Mouse (Mus musculus): ENCODE data around the gene Vmn1r235. TPM values are rescaled to one million over a fixed set of nuclear protein-coding genes. Genes with fewer than 3 reads are reported as not detected.

The Vmn1r235 gene
- total and polyA plus RNA-seq, 3 experiments: not detected

GRCm38 (mm10) chr17:21289695-21290094 is 33.5 kb downstream of the Vmn1r235 start:
- no peak overlapping the region for H3K27ac ChIP-seq (ENCODE audit: control insufficient read depth, low read depth, low read length)
- no peaks in the 10 kb centered on the region for H3K79me2 ChIP-seq (ENCODE audit: control insufficient read depth, insufficient read depth, low read length, poor library complexity)
- H3K9ac ChIP-seq (ENCODE audit: control insufficient read depth, low read depth, low read length, poor library complexity, severe bottlenecking): no peak overlapping the region
- TF ChIP-seq POLR2AphosphoS2 (IDR thresholded peaks at IDR 0.05; ENCODE audit: low read length) (no peak), E2F4 (IDR thresholded peaks at IDR 0.05; ENCODE audit: borderline replicate concordance, low read depth, low read length) (no peak), NRF1 (IDR thresholded peaks at IDR 0.05; ENCODE audit: insufficient read depth, low read depth, low read length, poor library complexity, severe bottlenecking) (no peak), POLR2A (IDR thresholded peaks at IDR 0.05; ENCODE audit: control insufficient read depth in 1 of 2, insufficient read depth in 1 of 2, low read depth in 1 of 2, low read length in 2 of 2, poor library complexity in 1 of 2) (no peak), MAZ (IDR thresholded peaks at IDR 0.05; ENCODE audit: low read depth, low read length) (no peak), ZMIZ1 (IDR thresholded peaks at IDR 0.05; ENCODE audit: low read depth, low read length) (no peak), GABPA (IDR thresholded peaks at IDR 0.05; ENCODE audit: low read depth, low read length) (no peak), UBTF (IDR thresholded peaks at IDR 0.05; ENCODE audit: borderline replicate concordance, insufficient read depth, low read depth, low read length) (no peak), ETS1 (IDR thresholded peaks at IDR 0.05; ENCODE audit: low read depth, low read length) (no peak)
- no peaks in the 10 kb centered on the region for H3K4me1 ChIP-seq (ENCODE audit: control insufficient read depth in 1 of 2, insufficient read depth in 2 of 2, low read length in 2 of 2)
- no peak for DNase-seq (ENCODE audit: low read depth, low spot score)
- H3K9me3 ChIP-seq (replicated peaks; ENCODE audit: insufficient read depth, low read length): no peaks in the 10 kb centered on the region
- no peak overlapping the region for H3K4me3 ChIP-seq (ENCODE audit: control insufficient read depth in 1 of 2, insufficient read depth in 1 of 2, low read depth in 2 of 2, low read length in 2 of 2)
- no peaks in the 10 kb centered on the region for H3K36me3 ChIP-seq (ENCODE audit: control insufficient read depth in 1 of 2, insufficient read depth in 2 of 2, low read length in 2 of 2)
- no peaks in the 10 kb centered on the region for H3K27me3 ChIP-seq (ENCODE audit: control insufficient read depth in 1 of 2, insufficient read depth in 2 of 2, low read length in 2 of 2)

DNA sequence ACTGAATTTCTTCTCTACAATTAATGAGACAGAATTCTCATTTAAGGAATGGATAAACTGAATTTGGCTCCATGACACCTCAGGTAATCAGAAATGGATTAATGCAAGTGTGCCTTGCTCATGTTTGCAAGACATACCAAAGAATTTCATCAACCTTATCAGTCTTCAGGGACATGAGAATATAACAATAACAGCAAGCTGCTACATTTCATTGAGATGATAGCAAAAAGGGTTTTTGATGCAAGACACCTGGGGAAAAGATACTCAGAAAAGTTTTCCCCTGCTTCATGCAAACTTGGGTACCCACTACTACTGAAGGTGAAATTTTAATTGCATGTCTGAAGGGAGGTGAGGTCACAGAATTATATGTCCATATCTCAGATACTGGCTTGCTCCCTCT is 55.4 kb downstream of the Vmn1r235 start, which contains the start of gene Vmn1r237:
Gene Vmn1r237 (plus strand): TSS at position 301 of the 400 bp plus-strand sequence.
- Histone ChIP-seq H3K4me3 (ENCODE audit: control insufficient read depth in 1 of 2, insufficient read depth in 1 of 2, low read depth in 2 of 2, low read length in 2 of 2) (no peak within 1 kb of the TSS), H3K9me3 (replicated peaks; ENCODE audit: insufficient read depth, low read length) (no peaks in the 10 kb centered on the region), H3K79me2 (ENCODE audit: control insufficient read depth, insufficient read depth, low read length, poor library complexity) (no peaks in the 10 kb centered on the region), H3K36me3 (ENCODE audit: control insufficient read depth in 1 of 2, insufficient read depth in 2 of 2, low read length in 2 of 2) (no peaks in the 10 kb centered on the region), H3K27ac (ENCODE audit: control insufficient read depth, low read depth, low read length) (no peak within 1 kb of the TSS), H3K9ac (ENCODE audit: control insufficient read depth, low read depth, low read length, poor library complexity, severe bottlenecking) (no peak within 1 kb of the TSS), H3K27me3 (ENCODE audit: control insufficient read depth in 1 of 2, insufficient read depth in 2 of 2, low read length in 2 of 2) (no peaks in the 10 kb centered on the region), H3K4me1 (ENCODE audit: control insufficient read depth in 1 of 2, insufficient read depth in 2 of 2, low read length in 2 of 2) (no peaks in the 10 kb centered on the region)
- no peak for TF ChIP-seq BHLHE40 (IDR thresholded peaks at IDR 0.05; ENCODE audit: borderline replicate concordance, low read depth, low read length)
- TF ChIP-seq KAT2A (conservative IDR thresholded peaks at IDR 0.05; ENCODE audit: low read depth, low read length): no peak
- TF ChIP-seq GATA1 (IDR thresholded peaks at IDR 0.05; ENCODE audit: low read depth, low read length): no peak
- no peak for TF ChIP-seq ZKSCAN1 (IDR thresholded peaks at IDR 0.05; ENCODE audit: low read depth, low read length)
- TF ChIP-seq CHD2 (IDR thresholded peaks at IDR 0.05; ENCODE audit: low read length): no peak
- no peak for TF ChIP-seq CTCF (IDR thresholded peaks at IDR 0.05 in 2 of 3, conservative IDR thresholded peaks at IDR 0.05 in 1 of 3; ENCODE audit: control insufficient read depth in 1 of 3, insufficient read depth in 1 of 3, low read depth in 2 of 3, low read length in 3 of 3, poor library complexity in 1 of 3, severe bottlenecking in 1 of 3)
- TF ChIP-seq USF1 (IDR thresholded peaks at IDR 0.05; ENCODE audit: low read depth, low read length): no peak
- no peak for TF ChIP-seq GABPA (IDR thresholded peaks at IDR 0.05; ENCODE audit: low read depth, low read length)
- TF ChIP-seq ZC3H11A (IDR thresholded peaks at IDR 0.05; ENCODE audit: low read depth, low read length): no peak
- TF ChIP-seq RCOR1 (IDR thresholded peaks at IDR 0.05; ENCODE audit: low read depth, low read length): no peak
- no peak for DNase-seq (ENCODE audit: low read depth, low spot score)

Other genes starting within 250 kb of the Vmn1r235 start
- 9.1 and 11.6 TPM in 2 replicates for gene Zfp160, start 247.5 kb upstream of the Vmn1r235 start, total RNA-seq (2012; rRNA removed)
- 1 to 10 TPM in 1 of 2 experiments, not detected in 1; 7.7 TPM for gene Zfp160, start 247.5 kb upstream of the Vmn1r235 start, polyA plus RNA-seq (2012; ENCODE audit: insufficient read depth in 1 of 2, insufficient read length in 2 of 2, low read depth in 1 of 2, low replicate concordance in 2 of 2, missing spikeins in 1 of 2)
- not detected in 2 replicates for gene Vmn1r234, start 30.3 kb upstream of the Vmn1r235 start, total RNA-seq (2012; rRNA removed)
- gene Vmn1r234, start 30.3 kb upstream of the Vmn1r235 start, polyA plus RNA-seq (2012; ENCODE audit: insufficient read depth in 1 of 2, insufficient read length in 2 of 2, low read depth in 1 of 2, low replicate concordance in 2 of 2, missing spikeins in 1 of 2): not detected
- not detected in 2 replicates for gene Vmn1r236, start 26.5 kb downstream of the Vmn1r235 start, total RNA-seq (2012; rRNA removed)
- under 1 TPM in 1 of 2 experiments, not detected in 1; 0.01 TPM for gene Vmn1r236, start 26.5 kb downstream of the Vmn1r235 start, polyA plus RNA-seq (2012; ENCODE audit: insufficient read depth in 1 of 2, insufficient read length in 2 of 2, low read depth in 1 of 2, low replicate concordance in 2 of 2, missing spikeins in 1 of 2)
- gene Vmn1r237, start 55.5 kb downstream of the Vmn1r235 start, total RNA-seq (2012; rRNA removed): not detected in 2 replicates
- not detected for gene Vmn1r237, start 55.5 kb downstream of the Vmn1r235 start, polyA plus RNA-seq (2012; ENCODE audit: insufficient read depth in 1 of 2, insufficient read length in 2 of 2, low read depth in 1 of 2, low replicate concordance in 2 of 2, missing spikeins in 1 of 2)
- not detected in 2 replicates for gene Zfp677, start 127.3 kb downstream of the Vmn1r235 start, total RNA-seq (2012; rRNA removed)
- not detected for gene Zfp677, start 127.3 kb downstream of the Vmn1r235 start, polyA plus RNA-seq (2012; ENCODE audit: insufficient read depth in 1 of 2, insufficient read length in 2 of 2, low read depth in 1 of 2, low replicate concordance in 2 of 2, missing spikeins in 1 of 2)
- gene Zfp54, start 166.8 kb downstream of the Vmn1r235 start, total RNA-seq (2012; rRNA removed): 2.0 and 2.7 TPM in 2 replicates
- 1 to 10 TPM in 1 of 2 experiments, not detected in 1; 1.5 TPM for gene Zfp54, start 166.8 kb downstream of the Vmn1r235 start, polyA plus RNA-seq (2012; ENCODE audit: insufficient read depth in 1 of 2, insufficient read length in 2 of 2, low read depth in 1 of 2, low replicate concordance in 2 of 2, missing spikeins in 1 of 2)
- 5.5 and 6.2 TPM in 2 replicates for gene Zfp51, start 194.0 kb downstream of the Vmn1r235 start, total RNA-seq (2012; rRNA removed)
- gene Zfp51, start 194.0 kb downstream of the Vmn1r235 start, polyA plus RNA-seq (2012; ENCODE audit: insufficient read depth in 1 of 2, insufficient read length in 2 of 2, low read depth in 1 of 2, low replicate concordance in 2 of 2, missing spikeins in 1 of 2): 1 to 10 TPM in 1 of 2 experiments, not detected in 1; 3.5 TPM
- gene Zfp53, start 232.6 kb downstream of the Vmn1r235 start, total RNA-seq (2012; rRNA removed): 1.8 TPM in 2 replicates
- 1 to 10 TPM in 1 of 2 experiments, not detected in 1; 2.2 TPM for gene Zfp53, start 232.6 kb downstream of the Vmn1r235 start, polyA plus RNA-seq (2012; ENCODE audit: insufficient read depth in 1 of 2, insufficient read length in 2 of 2, low read depth in 1 of 2, low replicate concordance in 2 of 2, missing spikeins in 1 of 2)